Mouse (Mus musculus): Measurements from ENCODE around the gene Rtf1. TPM values are rescaled to one million over a fixed set of nuclear protein-coding genes. Genes with fewer than 3 reads are reported as not detected.
"Not testable (repeated sequence)": the region's sequence is repeated elsewhere in the genome, so short reads cannot be mapped to it uniquely, and the experiment has no call there.

The Rtf1 gene
- polyA plus RNA-seq, 2 experiments: 32.3 to 33.2 TPM

GRCm38 (mm10) chr2:119662220-119663182, 12.4 kb upstream of the Rtf1 start, which contains the start of gene Ndufaf1:
Gene Ndufaf1 (minus strand): TSS chr2:119662827.
- no peaks in the 10 kb centered on the region for H3K9me3 ChIP-seq (ENCODE audit: control insufficient read depth, low read length)
- H3K4me3 ChIP-seq (replicated peaks; ENCODE audit: low read length): peak within 1 kb of the TSS; percentile 87
- TF ChIP-seq POLR2A (IDR thresholded peaks at IDR 0.05; ENCODE audit: borderline replicate concordance, extremely low read depth, insufficient read depth, insufficient read length): peak; percentile 49; the same call in 1 of the 2 replicates
- peak within 1 kb of the TSS; percentile 85 for H3K9ac ChIP-seq (ENCODE audit: low read depth, low read length, severe bottlenecking)
- H3K4me1 ChIP-seq (ENCODE audit: control insufficient read depth, insufficient read depth, low read length): peaks cover 8% of the 10 kb centered on the region
- H3K4me2 ChIP-seq (replicated peaks; ENCODE audit: low read depth, low read length, severe bottlenecking): peak within 1 kb of the TSS; percentile 84
- ATAC-seq (ENCODE audit: low FRiP score, low read depth) (peak; percentile 86), DNase-seq (ENCODE audit: low spot score) (peak; percentile 73)
- H3K27ac ChIP-seq (replicated peaks; ENCODE audit: low read depth, low read length): 0 out of 2 replicates have a peak within 1 kb of the TSS, but pooled peaks have one; percentile 48
- WGBS: 1% methylated on average over 44 of the region's 44 CpGs
- peaks cover 20% of the 10 kb centered on the region for H3K36me3 ChIP-seq (ENCODE audit: control insufficient read depth, insufficient read depth, low read length)
- no peaks in the 10 kb centered on the region for H3K27me3 ChIP-seq (ENCODE audit: control insufficient read depth, insufficient read depth, low read length)

- not testable (repeated sequence) for H3K27ac ChIP-seq (replicated peaks; ENCODE audit: low read depth, low read length); H3K9ac ChIP-seq (ENCODE audit: low read depth, low read length, severe bottlenecking); ATAC-seq (ENCODE audit: low FRiP score, low read depth); DNase-seq (ENCODE audit: low spot score); H3K9me3 ChIP-seq (ENCODE audit: control insufficient read depth, low read length); H3K4me2 ChIP-seq (replicated peaks; ENCODE audit: low read depth, low read length, severe bottlenecking); H3K4me3 ChIP-seq (replicated peaks; ENCODE audit: low read length); H3K27me3 ChIP-seq (ENCODE audit: control insufficient read depth, insufficient read depth, low read length); H3K36me3 ChIP-seq (ENCODE audit: control insufficient read depth, insufficient read depth, low read length); H3K4me1 ChIP-seq (ENCODE audit: control insufficient read depth, insufficient read depth, low read length)
- 76% methylated on average over 18 of the region's 23 CpGs for WGBS
Measured at GRCm38 (mm10) chr2:119665744-119666143, 9.1 kb upstream of the Rtf1 start.

- 20% methylated on average over 7 of the region's 7 CpGs for WGBS
- 0 out of 2 replicates have a peak, but pooled peaks cover under 1% of the 10 kb centered on the region for H3K4me1 ChIP-seq (ENCODE audit: control insufficient read depth, insufficient read depth, low read length)
- H3K27me3 ChIP-seq (ENCODE audit: control insufficient read depth, insufficient read depth, low read length): no peaks in the 10 kb centered on the region
- TF ChIP-seq POLR2A (IDR thresholded peaks at IDR 0.05; ENCODE audit: borderline replicate concordance, extremely low read depth, insufficient read depth, insufficient read length): no peak
- no peak overlapping the region for H3K4me3 ChIP-seq (replicated peaks; ENCODE audit: low read length)
- H3K9ac ChIP-seq (ENCODE audit: low read depth, low read length, severe bottlenecking): no peak overlapping the region
- no peaks in the 10 kb centered on the region for H3K36me3 ChIP-seq (ENCODE audit: control insufficient read depth, insufficient read depth, low read length)
- DNase-seq (ENCODE audit: low spot score): peak; percentile 27
- no peak for ATAC-seq (ENCODE audit: low FRiP score, low read depth)
- no peaks in the 10 kb centered on the region for H3K9me3 ChIP-seq (ENCODE audit: control insufficient read depth, low read length)
- H3K4me2 ChIP-seq (replicated peaks; ENCODE audit: low read depth, low read length, severe bottlenecking): no peak overlapping the region
- no peak overlapping the region for H3K27ac ChIP-seq (replicated peaks; ENCODE audit: low read depth, low read length)
Measured at GRCm38 (mm10) chr2:119669010-119669409, 5.9 kb upstream of the Rtf1 start.

- Histone ChIP-seq H3K4me2 (replicated peaks; ENCODE audit: low read depth, low read length, severe bottlenecking) (peak overlapping the region; percentile 63), H3K9me3 (ENCODE audit: control insufficient read depth, low read length) (no peaks in the 10 kb centered on the region), H3K36me3 (ENCODE audit: control insufficient read depth, insufficient read depth, low read length) (peaks cover 5% of the 10 kb centered on the region), H3K9ac (ENCODE audit: low read depth, low read length, severe bottlenecking) (peak overlapping the region; percentile 93), H3K27me3 (ENCODE audit: control insufficient read depth, insufficient read depth, low read length) (no peaks in the 10 kb centered on the region), H3K4me1 (ENCODE audit: control insufficient read depth, insufficient read depth, low read length) (peaks cover 12% of the 10 kb centered on the region), H3K4me3 (replicated peaks; ENCODE audit: low read length) (peak overlapping the region; percentile 94), H3K27ac (replicated peaks; ENCODE audit: low read depth, low read length) (peak overlapping the region; percentile 77)
- peak; percentile 13 for DNase-seq (ENCODE audit: low spot score)
- TF ChIP-seq POLR2A (IDR thresholded peaks at IDR 0.05; ENCODE audit: borderline replicate concordance, extremely low read depth, insufficient read depth, insufficient read length): 0 out of 2 replicates have a peak, but pooled peaks have one; percentile 33
- WGBS: under 1% methylated on average over 30 of the region's 39 CpGs
- peak; percentile 83 for ATAC-seq (ENCODE audit: low FRiP score, low read depth)
Measured at GRCm38 (mm10) chr2:119675215-119675784, 432 bp downstream of the Rtf1 start.

GRCm38 (mm10) chr2:119675831-119676230, 963 bp downstream of the Rtf1 start:
- H3K9me3 ChIP-seq (ENCODE audit: control insufficient read depth, low read length): no peaks in the 10 kb centered on the region
- no peak overlapping the region for H3K27ac ChIP-seq (replicated peaks; ENCODE audit: low read depth, low read length)
- TF ChIP-seq POLR2A (IDR thresholded peaks at IDR 0.05; ENCODE audit: borderline replicate concordance, extremely low read depth, insufficient read depth, insufficient read length): no peak
- H3K4me2 ChIP-seq (replicated peaks; ENCODE audit: low read depth, low read length, severe bottlenecking): peak overlapping the region; percentile 63
- no peak for ATAC-seq (ENCODE audit: low FRiP score, low read depth)
- H3K4me3 ChIP-seq (replicated peaks; ENCODE audit: low read length): peak overlapping the region; percentile 94
- peaks cover 12% of the 10 kb centered on the region for H3K4me1 ChIP-seq (ENCODE audit: control insufficient read depth, insufficient read depth, low read length)
- no peaks in the 10 kb centered on the region for H3K27me3 ChIP-seq (ENCODE audit: control insufficient read depth, insufficient read depth, low read length)
- DNase-seq (ENCODE audit: low spot score): no peak
- H3K9ac ChIP-seq (ENCODE audit: low read depth, low read length, severe bottlenecking): peak overlapping the region; percentile 93
- 6% methylated on average over 5 of the region's 5 CpGs for WGBS
- peaks cover 5% of the 10 kb centered on the region for H3K36me3 ChIP-seq (ENCODE audit: control insufficient read depth, insufficient read depth, low read length)

Data from limb, embryonic 14.5 days (tissue).